Mouse (Mus musculus) right cerebral cortex, adult 2 months (tissue): ENCODE data around the gene Clcn1.
A peak's percentile ranks its signal among the peaks of the same experiment; 100 is the strongest.

Experiments used
- DNase-seq, 2 experiments: peaks; one replicate each; pipeline ENCODE4 v3.0.0; 2021 to 2022; ENCODE audit warnings: low spot score in 2 of 2

The Clcn1 gene

DNA sequence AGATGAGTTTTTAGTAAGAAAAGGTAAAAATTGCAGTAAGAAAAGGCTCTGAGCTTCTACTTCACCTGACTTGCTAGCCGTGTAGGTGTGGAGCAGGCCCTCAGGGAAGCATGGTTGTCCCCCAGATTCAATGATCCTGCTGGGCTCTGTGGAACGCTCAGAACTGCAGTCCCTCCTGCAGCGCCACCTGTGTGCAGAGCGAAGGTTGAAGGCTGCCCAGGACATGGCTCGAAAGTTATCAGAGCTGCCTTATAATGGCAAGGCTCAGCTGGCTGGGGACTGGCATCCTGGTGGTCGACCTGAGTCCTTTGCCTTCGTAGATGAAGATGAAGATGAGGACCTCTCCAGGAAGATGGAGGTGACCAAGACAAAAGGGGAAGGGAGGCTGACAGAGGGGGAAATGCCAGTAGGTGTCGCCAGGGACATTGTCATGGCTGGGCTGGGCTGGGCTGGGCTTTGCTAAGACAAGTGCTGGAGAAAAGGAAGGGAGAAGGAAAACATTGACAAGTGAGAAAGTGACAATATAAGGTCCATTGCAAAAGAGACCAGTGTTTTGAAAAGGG is 23.4 kb downstream of the Clcn1 start:
- DNase-seq, result no peak

DNA sequence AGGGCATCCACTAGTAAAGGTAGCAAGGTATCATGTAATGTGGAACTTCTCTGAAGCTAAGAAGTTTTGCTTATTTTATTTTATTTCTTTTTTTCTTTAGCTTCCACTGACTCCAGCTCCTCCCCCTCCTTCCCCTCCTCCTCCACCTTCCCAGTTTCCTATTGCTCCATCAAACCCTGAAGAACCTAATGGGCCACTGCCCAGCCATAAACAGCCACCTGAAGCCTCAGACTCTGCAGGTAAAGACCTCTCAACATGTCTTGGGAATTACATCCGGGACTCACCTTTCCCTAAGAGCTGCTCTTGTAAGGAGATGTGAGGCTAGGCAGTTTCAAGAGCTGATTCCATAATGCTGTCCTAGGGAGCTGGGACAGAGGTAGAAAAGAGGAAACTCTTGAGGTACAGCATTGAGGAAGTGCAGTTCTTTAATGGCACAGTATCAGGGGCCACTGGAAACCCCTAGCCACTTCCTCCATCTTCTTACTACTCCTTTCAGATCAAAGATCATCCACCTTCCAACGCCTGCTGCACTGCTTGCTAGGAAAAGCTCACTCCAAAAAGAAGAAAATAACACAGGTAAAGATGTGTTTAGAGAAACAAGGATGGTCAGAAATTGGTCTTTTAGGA is 24.1 kb downstream of the Clcn1 start:
- DNase-seq, result no peak

- no peak for DNase-seq
These were observed 31.8 kb downstream of the Clcn1 start for GRCm38 (mm10) chr6:42318293-42318692.

DNA sequence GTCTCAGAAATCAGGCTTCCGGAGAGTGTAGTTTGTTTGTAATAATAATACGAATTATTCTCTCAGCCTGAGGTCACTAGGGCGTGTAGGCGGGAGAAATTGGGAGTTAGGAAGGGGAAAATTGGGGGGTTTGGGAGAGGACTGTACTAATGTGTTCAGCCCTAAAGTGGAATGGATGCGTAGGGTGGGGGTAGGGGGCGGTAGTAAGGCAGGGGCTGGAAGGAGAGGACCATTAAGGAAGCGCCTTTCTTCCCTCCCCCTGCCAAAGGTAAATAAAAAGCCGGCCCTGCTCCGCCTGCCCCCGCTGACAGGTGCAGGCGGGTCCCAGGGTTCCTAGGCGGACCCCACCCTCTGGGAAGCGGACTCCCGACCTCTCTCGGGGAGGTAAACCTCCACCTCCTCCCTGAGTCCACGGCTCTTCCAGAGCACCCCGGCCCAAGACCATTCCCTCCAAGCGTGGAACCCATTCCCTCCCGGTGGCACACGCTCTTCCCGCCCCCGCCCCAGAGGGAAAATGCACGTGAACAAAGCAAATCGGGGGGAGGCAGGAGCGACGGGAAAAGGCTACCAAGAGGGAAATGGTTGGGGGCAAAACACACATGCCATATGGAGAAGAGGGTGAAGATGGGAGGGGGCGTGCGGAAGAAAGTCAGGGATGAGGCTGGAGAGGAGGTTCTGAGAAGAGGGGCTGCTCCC is 37.0 kb downstream of the Clcn1 start:
- DNase-seq, result no peak

- peak in 1 of 2 experiments; percentile 36 for DNase-seq
These were observed 37.6 kb downstream of the Clcn1 start for GRCm38 (mm10) chr6:42324067-42324481.

GRCm38 (mm10) chr6:42324482-42325267 is 38.2 kb downstream of the Clcn1 start, which contains the start of gene Fam131b:
TSS of gene Fam131b (minus strand) at chr6:42324643.
- DNase-seq, result peak; percentile 68 to 74

DNA sequence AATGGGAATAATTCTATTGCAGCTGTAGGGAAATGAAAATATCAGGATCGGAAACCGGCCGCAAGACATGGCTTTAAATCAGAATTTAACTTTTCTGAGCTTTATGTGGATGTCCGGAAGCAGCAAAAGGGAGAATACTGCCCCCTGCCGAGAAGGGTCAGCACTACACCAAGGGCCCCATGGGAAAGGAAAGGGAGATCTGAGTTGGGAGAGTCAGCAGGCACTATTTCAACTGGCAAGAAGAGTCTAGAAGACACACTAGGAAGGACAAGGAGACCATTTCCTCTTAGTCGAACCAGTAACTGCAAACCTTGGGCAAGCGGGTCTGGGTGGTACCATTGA is 38.8 kb downstream of the Clcn1 start:
- DNase-seq, result peak; percentile 91 to 93

GRCm38 (mm10) chr6:42326509-42326908 is 40.0 kb downstream of the Clcn1 start:
- no peak for DNase-seq

DNA sequence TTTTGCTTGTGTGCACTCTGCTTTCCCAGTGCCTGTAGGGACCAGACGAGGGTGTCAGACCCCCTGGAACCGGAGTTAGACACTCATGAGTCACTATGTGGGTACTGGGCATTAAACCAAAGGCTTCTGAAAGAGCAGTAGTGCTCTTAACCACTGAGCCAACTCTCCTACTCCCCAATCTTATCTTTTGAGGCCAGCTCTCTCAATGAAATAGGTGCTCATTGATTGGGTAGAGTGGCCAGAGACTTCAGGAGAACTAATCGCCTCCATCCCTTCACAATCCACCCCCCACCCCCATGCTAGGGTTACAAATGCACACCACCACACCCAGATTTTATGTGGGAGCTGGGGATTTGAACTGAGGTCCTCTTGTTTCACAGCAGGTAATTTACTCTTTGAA is 42.3 kb downstream of the Clcn1 start:
- no peak for DNase-seq

- no peak for DNase-seq
These were observed 43.7 kb downstream of the Clcn1 start for GRCm38 (mm10) chr6:42330216-42330615.

DNA sequence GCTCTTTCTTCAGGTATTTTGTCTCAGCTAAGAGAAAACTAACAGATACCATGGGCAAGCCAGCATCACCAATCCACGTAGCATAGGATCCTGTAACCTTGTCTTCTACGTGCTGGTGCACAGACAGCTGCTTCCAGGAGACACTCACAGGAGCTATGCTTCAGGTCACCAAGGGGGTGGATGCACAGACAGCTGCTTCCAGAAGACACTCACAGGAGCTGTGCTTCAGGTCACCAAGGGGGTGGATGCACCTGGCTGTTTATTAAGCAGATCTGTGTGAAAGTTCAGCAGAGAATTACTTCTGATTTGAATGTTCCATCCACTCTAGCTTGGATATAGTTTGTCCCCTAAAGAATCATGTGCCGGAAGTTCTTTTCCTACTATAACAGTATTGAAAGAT is 44.5 kb downstream of the Clcn1 start:
- DNase-seq, result no peak

GRCm38 (mm10) chr6:42339189-42339588 is 52.7 kb downstream of the Clcn1 start:
- DNase-seq, result no peak

- DNase-seq, result peak in 1 of 2 experiments; percentile 17
These were observed 53.5 kb downstream of the Clcn1 start for GRCm38 (mm10) chr6:42339981-42340380.

- DNase-seq, result no peak
These were observed 55.7 kb downstream of the Clcn1 start for GRCm38 (mm10) chr6:42342171-42342570.

DNA sequence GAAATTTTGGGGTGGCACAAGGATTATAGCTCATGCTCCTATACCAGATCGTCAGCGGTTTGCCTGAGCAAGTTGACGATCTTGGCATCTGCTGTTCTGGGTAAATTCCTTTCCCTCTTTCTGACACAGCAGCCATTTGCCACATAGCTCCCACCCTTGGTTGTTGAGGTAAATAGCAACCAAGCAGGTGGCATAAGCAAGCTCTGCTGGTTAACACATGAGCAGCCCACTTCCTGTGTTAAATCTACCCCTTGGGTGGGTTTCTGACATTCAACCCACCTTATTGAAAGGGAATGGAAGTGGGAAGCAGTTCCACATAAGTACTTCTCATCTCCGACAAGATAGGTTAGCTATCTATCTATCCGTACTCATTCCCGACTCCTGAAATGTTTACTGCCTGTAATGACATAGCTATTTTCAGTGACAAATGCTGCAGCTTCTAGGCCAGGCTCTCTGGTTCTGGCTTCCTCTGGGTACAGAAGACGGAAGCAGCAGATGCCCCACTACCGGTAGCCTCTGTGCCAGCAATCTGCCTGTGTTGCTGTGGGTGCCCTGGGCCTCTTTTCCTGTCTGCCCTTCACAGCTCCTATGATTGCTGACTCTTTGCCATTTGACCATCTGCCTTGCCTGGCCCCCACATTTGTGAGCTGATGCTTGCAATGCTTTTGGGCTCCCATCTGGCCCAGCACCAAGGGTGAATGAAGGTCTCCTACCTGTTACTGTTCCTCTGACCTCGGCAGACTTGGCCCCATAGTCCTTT is 57.1 kb downstream of the Clcn1 start:
- no peak for DNase-seq

DNA sequence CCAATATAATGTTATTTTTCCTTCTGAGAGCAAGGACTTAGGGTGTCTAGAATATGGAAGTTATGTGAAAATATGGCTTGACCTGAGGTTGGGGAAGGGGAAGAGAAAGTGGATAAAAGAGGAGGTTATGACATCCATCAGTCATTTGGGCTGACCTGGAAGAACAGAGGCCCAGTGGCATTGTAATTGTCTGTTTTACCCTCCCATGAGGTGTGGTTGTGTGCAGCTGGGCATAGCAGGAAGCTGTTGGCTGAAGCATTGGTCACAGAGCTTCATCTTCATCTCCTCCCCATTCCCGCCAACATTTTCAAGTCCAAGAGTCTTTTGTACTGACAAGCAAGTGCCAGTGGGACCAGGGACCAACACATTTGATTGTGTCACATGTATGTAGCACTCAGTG is 57.8 kb downstream of the Clcn1 start:
- DNase-seq, result no peak

GRCm38 (mm10) chr6:42348281-42349005 is 62.0 kb downstream of the Clcn1 start:
- no peak for DNase-seq

DNA sequence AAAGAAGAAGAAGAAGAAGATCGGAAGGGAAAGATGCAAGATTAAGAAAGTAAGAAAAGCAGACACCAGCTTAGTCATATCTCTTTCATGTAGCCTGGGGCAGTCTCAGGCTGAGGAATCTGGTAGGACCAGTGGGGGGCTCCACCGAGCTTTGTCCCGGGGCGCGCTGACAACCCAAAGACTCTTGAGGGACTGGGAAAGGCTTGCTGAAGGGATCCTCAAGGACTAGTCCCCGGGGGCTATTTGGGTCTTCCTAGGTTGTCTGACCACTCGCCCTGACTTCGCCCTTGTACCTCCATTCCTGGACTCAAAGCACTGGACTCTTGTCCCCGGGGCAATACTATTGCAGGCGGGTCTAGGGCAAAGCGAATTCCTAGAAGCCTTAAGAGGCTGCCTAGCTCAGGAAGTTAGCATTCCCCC is 62.5 kb downstream of the Clcn1 start:
- peak; percentile 71 to 80 for DNase-seq

DNA sequence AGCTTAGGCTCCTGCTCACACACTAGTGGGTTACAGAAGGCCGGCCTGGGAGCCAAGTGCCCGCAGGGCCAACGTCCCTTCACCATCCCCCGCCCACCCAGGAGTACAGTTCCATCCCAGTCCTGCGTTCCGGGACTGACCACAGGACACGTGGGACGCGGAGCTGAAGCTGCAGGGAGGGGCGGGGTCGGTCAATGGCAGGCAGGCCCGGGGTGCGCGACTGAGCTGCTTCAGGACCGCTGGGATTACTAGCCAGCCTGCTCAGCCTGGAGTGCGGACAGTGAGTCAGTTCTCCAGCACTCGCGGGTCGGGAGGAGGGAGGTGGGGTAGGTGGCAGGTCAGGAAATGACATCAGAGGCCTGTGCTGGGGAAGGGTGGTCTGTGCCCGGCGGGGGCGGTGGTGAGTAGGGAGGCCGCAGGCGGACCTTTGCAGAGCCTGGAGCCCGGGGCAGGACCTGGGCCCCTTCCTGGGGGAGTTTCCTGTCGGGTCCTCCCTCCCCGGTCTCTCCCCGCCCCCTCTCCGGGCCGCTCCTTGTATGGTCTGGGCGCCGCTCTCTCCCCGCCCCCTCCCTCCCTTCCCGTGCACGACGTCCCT is 63.0 kb downstream of the Clcn1 start, which contains the start of gene Zyx:
TSS of gene Zyx (plus strand) at position 205 of the 595 bp plus-strand sequence.
- peak; percentile 73 to 79 for DNase-seq
